Mouse (Mus musculus): ENCODE results near the gene Ppp2r5a. TPM values are rescaled to one million over a fixed set of nuclear protein-coding genes. Genes with fewer than 3 reads are reported as not detected.
A peak's percentile ranks its signal among the peaks of the same experiment; 100 is the strongest.

Ppp2r5a gene
- polyA plus RNA-seq, 2 experiments from 2014 or later = 44.5 to 70.5 TPM

DNA sequence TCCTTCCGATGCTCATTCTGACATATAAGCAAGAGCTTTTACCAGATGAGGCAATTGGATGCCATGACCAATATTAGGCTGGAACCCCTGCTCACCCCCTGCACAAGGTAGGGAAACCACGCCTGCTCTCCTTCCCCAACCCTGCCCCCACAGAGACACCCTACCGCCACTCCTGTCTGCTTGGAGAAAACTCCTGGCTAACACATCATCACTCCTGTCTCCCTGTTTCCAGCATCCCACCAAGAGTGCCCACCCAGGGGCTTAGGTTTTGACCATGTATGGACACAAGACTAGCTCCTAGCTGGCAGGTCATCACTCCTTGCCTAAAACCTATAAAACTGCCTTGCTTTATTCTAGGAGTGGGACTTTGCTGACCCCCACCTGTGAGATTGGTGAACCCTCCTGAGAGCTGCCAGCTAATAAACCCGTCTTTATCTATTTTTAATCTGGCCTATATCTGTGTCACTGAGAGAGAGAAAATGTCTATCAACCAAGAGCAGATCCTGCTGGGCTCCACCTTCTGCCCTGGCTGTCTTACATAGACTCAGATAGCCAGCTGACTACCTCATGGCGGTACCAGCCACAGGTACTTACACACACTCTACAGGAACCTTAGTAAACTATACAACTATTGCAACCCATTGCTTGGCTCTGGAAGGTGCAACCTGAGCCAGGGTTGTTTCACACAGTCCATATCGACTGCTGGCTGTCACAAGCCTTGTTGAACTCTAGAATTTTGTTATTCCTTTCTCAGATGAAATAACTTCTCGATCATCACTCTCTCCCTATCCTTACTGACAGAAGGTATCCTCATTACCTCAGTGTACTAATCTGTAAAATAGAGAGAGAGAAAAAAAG, 78.1 kb downstream of the Ppp2r5a start:
- no peak for ATAC-seq

DNA sequence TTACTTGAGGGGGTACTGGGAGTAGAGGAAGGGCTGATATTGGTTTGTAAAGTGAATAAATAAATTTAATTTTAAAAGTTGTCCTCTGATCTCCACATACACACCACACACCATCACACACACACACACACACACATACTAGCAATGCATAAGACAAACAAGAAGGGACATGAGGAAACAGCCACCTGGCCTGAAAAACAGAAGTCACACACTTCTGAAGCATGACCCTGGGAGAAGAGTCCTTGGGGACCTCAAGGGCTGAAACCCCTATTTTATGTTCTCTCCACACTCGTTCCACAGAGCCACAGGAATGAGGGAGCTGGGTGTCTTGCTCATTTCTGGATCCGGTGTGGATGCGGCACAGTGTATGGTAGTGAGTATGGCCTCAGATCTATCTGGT, 79.7 kb downstream of the Ppp2r5a start:
- ATAC-seq = no peak

DNA sequence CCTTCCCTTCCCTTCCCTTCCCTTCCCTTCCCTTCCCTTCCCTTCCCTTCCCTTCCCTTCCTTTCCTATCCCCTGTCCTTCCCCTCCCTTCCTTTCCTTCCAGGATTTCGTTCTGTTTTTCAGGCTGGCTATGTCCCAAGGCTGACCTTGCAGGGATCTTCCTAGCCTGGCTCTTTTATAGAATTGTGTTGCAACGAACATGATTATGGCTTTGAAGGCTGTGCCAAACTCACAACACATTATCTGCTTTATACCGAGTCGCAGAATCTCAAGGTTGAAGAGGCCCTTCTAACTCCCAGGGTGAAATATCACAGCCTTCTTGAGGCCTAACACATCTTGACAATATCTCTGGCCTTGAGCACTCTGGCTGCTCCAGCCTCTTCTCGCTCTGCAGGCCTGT, 84.4 kb downstream of the Ppp2r5a start:
- no peak for ATAC-seq

DNA sequence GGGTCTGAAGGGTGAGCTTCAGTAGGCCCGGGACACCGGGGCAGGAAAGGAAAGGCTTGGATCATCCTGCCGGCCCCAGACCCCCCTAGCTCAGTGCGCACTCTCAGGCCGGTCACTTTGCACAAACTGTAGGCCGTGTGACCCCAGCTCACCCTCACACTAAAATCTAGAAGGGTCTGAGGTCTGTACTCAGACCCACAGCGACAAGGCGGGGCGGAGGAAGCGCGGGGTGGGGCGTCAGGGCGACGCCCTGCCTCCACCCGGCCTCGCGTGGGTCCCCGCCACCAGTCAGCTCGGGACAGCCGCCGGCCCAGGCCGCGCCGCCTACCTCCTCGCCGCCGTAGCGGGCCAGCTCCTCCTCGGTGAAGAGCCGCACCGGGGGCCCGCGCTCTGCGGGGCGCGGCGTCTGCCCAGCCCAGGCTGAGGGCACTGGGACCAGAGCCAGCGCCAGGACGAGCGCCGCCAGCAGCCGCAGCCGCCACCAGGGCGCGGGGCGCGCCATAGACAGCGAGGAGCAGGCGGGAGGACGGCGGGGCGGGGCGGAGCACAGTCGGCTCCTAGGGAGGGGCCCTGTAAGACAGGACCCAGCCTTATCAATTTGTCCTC, 85.4 kb downstream of the Ppp2r5a start, which contains the start of gene Nenf:
TSS of gene Nenf (minus strand) at position 604 of the 606 bp plus-strand sequence.
- ATAC-seq = peak; percentile 83

DNA sequence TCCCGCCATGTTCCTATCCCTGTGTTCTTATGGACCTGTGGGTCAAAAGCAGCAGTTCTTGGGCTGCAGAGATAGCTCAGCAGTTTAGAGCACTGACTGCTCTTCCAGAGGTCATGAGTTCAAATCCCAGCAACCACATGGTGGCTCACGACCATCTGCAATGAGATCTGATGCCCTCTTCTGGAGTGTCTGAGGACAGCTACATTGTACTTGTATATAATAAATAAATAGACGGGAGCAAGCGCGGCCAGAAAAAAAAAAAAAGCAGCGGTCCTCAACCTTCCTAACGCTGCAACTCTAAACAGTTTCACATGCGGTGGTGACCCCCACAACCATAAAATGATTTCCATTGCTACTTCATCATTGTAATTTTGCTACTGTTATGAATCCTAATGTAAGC, 86.3 kb downstream of the Ppp2r5a start:
- ATAC-seq = no peak

DNA sequence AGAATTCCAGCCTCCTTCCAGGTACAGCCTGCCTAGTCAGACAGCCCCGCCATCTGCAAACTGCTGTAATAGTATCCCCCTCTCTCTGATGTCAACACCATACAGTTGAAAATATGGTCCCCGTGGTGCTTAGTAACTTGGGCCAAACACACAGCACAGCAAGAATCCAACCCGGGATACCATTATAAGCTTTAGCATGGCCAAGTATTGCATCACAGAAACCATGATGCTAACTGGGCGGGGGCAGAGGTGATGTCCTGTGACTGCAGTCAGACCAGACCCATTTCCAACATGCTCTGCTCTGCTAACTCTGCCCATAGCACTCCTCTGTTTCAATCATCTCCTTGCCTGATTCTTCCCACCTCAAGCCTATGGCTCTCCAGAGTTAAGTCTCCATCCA, 89.1 kb downstream of the Ppp2r5a start:
- ATAC-seq = no peak

DNA sequence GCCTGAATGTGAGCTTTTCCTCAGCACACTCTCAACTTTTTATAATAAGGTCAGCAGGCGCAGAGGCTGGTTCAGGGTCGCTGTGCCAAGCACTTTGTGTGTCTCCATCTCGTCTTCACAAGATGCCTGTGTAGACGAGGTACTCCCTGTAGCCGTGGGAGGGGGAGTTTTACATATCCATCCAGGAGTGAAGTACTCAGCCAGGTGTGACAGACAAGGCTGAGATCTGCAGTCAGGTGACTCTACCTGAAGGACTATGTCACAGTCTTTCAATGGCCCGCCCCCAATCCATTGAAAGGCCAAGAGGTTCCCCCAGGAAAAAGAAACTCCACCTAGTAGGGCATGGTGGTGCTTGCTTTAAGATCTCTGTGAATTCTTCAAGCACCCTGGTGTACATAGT, 89.9 kb downstream of the Ppp2r5a start:
- ATAC-seq = peak; percentile 16

DNA sequence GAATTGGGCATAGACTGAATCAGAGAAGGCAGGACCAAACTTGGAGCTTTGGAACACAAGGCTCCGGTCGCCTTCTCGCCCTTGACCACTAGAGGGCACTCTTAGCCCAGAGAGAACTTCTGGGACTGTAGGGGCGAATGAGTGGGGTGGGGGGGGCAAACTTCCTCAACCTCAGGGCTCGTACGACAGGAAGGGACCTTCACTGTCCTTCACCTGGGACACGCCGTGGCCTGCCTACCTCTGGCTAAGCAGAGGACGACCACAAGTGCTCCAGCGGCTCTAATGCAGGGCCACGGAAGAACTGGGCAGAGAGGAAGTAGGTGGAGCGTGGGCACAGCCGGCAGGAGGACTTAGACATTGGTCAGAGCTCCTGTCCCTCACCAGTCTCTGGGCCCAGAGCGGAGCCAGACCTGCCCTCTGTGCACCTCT, 90.5 kb downstream of the Ppp2r5a start:
- ATAC-seq = peak; percentile 87

DNA sequence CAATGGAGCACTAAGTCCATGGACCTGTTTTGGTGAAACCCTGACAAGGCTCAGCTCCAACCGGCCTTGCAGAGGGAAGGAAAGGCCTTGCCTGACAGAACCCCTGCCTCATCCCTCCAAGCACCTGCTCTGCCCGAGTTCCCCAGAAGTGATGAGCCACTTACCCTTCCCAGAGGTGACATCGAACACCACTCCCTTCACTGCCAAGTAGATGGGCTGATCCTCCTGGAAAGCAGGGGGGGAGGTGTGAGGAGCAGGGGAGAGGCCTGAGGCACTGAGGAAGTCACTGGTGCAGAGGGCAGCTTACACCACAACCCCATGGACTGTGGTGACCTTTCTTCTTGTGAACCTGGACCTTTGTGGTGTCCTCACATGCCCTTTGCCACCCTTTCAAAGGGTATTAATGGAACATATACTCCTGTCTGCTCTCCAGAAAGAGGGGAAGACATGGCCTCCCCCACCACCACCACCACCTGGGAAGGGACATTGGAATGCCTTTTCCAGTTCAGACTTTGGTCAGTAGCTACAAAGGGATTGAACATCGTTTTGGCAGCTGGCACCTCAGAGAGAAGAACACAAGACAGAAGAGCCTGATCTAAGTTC, 91.7 kb downstream of the Ppp2r5a start:
- ATAC-seq = no peak

DNA sequence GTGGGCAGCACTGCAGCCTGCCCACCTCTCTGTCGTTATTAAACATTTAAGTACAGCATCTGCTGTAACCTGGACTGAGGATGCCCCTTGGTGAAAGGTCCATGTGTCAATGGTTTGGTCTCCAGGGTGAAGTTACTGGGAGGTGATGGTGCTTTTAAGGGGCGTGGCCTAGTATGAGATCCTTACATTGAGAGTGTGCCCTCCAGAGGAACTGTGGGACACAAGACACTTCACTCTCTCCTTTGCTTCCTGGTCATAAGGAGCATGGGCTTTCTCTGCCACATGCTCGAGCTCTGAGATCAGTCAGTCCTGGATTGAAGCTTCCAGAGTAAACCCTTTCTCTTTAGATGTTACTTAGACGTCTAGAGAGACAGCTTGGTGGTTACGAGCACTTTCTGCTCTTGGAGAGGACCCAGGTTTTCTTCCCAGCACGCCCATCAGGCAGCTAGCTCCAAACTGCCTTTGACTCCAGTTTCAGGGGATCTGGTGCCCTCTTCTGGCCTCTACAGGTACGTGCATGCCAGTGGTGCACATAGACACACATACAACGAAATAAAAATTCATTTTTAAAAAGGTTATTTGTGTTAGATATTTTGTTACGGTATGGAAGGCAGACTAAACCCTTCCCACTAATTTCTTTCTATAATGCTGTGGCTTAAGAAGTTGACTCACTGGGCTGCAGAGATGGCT, 95.2 kb downstream of the Ppp2r5a start:
- ATAC-seq = no peak

DNA sequence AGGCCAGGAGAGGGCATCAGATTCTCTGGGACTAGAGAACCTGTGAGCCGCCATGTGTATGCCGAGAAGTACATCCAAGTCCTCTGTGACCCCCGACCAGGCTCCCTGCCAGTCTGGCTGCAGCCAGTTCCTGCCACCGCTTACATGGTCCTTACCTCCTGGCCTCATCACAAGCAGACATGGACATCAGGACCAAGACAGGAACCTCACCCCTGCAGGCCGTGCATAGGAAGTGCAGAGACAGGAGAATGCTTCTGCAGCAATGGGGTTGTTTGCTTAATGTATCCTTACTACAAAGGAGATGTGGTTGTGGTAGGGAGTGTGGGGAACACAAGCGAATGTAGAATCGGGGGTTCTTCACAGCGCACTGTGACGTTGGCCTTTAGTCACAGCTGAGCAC, 96.8 kb downstream of the Ppp2r5a start:
- no peak for ATAC-seq

DNA sequence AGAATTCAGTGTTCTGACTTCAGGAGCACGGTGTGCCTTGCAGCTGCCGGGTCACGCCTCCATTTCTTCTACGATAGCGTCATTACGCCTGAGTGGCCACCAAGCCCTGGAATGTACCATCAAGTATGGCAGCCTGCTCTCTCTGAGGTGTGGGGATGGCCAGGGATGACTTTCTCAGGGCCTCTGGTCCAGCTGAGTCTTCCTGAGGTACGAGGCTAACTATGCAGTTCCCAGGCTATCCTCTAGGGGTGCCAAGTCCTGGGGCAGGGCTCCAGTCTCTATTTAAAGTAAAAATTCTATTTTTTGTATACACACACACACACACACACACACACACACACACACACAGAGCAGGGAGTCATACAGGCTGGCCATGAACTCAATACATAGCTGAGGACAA, 97.5 kb downstream of the Ppp2r5a start:
- peak; percentile 80 for ATAC-seq

DNA sequence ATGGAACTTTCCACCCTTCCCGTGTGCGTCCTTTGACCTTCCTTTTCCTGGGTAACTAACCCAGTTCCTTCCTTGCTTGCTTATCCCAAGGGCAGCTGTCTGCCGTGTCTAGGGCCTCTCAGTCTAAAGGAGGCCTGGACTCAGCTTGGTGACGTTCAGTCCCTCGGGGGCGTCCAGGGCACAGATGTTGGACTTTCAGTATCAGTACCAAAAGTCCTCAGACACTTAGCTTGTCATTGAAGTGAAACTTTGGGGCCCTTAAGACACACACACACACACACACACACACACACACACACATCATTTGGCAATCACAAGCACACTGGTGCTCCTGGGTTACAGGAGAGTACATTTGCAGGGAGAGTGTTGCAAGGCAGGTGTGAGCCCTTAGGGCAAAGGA, 98.9 kb downstream of the Ppp2r5a start:
- no peak for ATAC-seq

DNA sequence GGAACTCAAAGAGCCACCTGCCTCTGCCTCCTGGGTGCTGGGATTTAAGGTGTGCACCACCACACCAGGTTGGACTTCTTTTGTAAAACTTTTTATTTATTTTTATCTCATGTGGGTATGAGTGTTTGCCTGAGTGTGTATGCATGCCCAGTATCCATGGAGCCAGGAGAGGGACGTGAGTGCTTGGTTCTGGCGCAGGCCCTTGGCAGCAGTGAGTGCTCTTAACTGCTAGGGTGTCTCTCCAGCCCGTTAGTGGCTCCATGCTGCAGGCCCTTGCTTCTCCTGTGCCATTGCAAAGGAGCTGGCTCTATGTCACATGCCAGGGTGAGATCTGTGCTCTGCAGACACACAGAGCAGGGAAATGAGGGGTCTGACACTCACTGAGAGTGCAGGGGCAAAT, 99.3 kb downstream of the Ppp2r5a start:
- no peak for ATAC-seq

Other genes starting within 250 kb of the Ppp2r5a start
- gene Fam71a, start 238.5 kb downstream of the Ppp2r5a start, polyA plus RNA-seq (2017; shearing (Covaris generic)) = not detected
- gene Atf3, start 185.2 kb downstream of the Ppp2r5a start, polyA plus RNA-seq (2017; shearing (Covaris generic)) = not detected
- 1 to 10 TPM in 1 of 2 experiments, not detected in 1; 1.5 TPM for gene Nenf, start 85.1 kb downstream of the Ppp2r5a start, polyA plus RNA-seq (2017; shearing (Covaris generic))
- 10 to 100 TPM; 24.4 to 29.2 TPM for gene Tmem206, start 77.4 kb downstream of the Ppp2r5a start, polyA plus RNA-seq (2017; shearing (Covaris generic))
- gene Dtl, start 172.3 kb upstream of the Ppp2r5a start, polyA plus RNA-seq (2017; shearing (Covaris generic)) = 1 to 10 TPM; 7.1 to 9.9 TPM
- gene Ints7, start 172.4 kb upstream of the Ppp2r5a start, polyA plus RNA-seq (2017; shearing (Covaris generic)) = 10 to 100 TPM; 36.7 to 50.6 TPM

Data from CD4-positive, CD25-positive, alpha-beta regulatory T cell, adult 4 months (primary cell).